Mouse (Mus musculus): Measurements from ENCODE around the gene Zfp101. TPM values are rescaled to one million over a fixed set of nuclear protein-coding genes. Genes with fewer than 3 reads are reported as not detected.

The Zfp101 gene
- polyA plus RNA-seq, 1 experiment from 2014 or later = 15.8 TPM

Other genes starting within 250 kb of the Zfp101 start
- 0.05 and 0.12 TPM in 2 replicates for gene Olfr55, start 226.2 kb downstream of the Zfp101 start, polyA plus RNA-seq (2015; fragmentation: Nextera tagmentation; extraction: Ambion mirVana)
- 0.05 TPM in 1 of 2 replicates, not detected in the other for gene Olfr239, start 203.3 kb downstream of the Zfp101 start, polyA plus RNA-seq (2015; fragmentation: Nextera tagmentation; extraction: Ambion mirVana)
- not detected in 2 replicates for gene Olfr1564, start 173.0 kb downstream of the Zfp101 start, polyA plus RNA-seq (2015; fragmentation: Nextera tagmentation; extraction: Ambion mirVana)
- gene Zfp955a, start 139.5 kb downstream of the Zfp101 start, polyA plus RNA-seq (2015; fragmentation: Nextera tagmentation; extraction: Ambion mirVana) = 16.1 and 16.4 TPM in 2 replicates
- gene Olfr63, start 130.0 kb downstream of the Zfp101 start, polyA plus RNA-seq (2015; fragmentation: Nextera tagmentation; extraction: Ambion mirVana) = 0.03 and 0.12 TPM in 2 replicates
- gene Zfp955b, start 105.1 kb downstream of the Zfp101 start, polyA plus RNA-seq (2015; fragmentation: Nextera tagmentation; extraction: Ambion mirVana) = 12.8 and 13.6 TPM in 2 replicates
- 7.7 and 9.5 TPM in 2 replicates for gene Zfp81, start 35.8 kb downstream of the Zfp101 start, polyA plus RNA-seq (2015; fragmentation: Nextera tagmentation; extraction: Ambion mirVana)
- not detected in 2 replicates for gene Actl9, start 38.3 kb upstream of the Zfp101 start, polyA plus RNA-seq (2015; fragmentation: Nextera tagmentation; extraction: Ambion mirVana)
- gene Adamts10, start 129.6 kb upstream of the Zfp101 start, polyA plus RNA-seq (2015; fragmentation: Nextera tagmentation; extraction: Ambion mirVana) = 87.3 and 106 TPM in 2 replicates
- 5.6 and 5.7 TPM in 2 replicates for gene Myo1f, start 161.1 kb upstream of the Zfp101 start, polyA plus RNA-seq (2015; fragmentation: Nextera tagmentation; extraction: Ambion mirVana)
- 42.9 and 55.7 TPM in 2 replicates for gene Zfp414, start 234.4 kb upstream of the Zfp101 start, polyA plus RNA-seq (2015; fragmentation: Nextera tagmentation; extraction: Ambion mirVana)
- 0.99 and 1.1 TPM in 2 replicates for gene Pram1, start 243.4 kb upstream of the Zfp101 start, polyA plus RNA-seq (2015; fragmentation: Nextera tagmentation; extraction: Ambion mirVana)

Data from embryonic facial prominence, embryonic 15.5 days (tissue).